Mouse (Mus musculus): ENCODE data around the gene Ncam2.

- TF ChIP-seq POLR2A (IDR thresholded peaks at IDR 0.05; ENCODE audit: control insufficient read depth, low read depth, low read length) (no peak), CTCF (IDR thresholded peaks at IDR 0.05; ENCODE audit: control insufficient read depth, insufficient read depth, insufficient replicate concordance, low read depth, low read length) (no peak)
Observed at GRCm38 (mm10) chr16:81223841-81224240, 23.3 kb downstream of the Ncam2 start.

Data from testis, adult 2 months (tissue).